Mouse (Mus musculus) adrenal gland, postnatal 25 days (tissue): Measurements from ENCODE around the gene Slc6a16. TPM values are rescaled to one million over a fixed set of nuclear protein-coding genes. Genes with fewer than 3 reads are reported as not detected.
A peak's percentile ranks its signal among the peaks of the same experiment; 100 is the strongest.

Source experiments
- DNase-seq: peaks from one replicate; pipeline ENCODE4 v3.0.0; 2021; ENCODE audit warnings: mixed read lengths
- long read RNA-seq: library from polyadenylated mRNA; stranded (forward); transcript quantifications from one replicate; pipeline ENCODE4 v2.0.0, GENCODE M21; 2021
- total RNA-seq: library from RNA; stranded (reverse); gene quantifications from 2 replicates; pipeline ENCODE4 v1.2.3, GENCODE M21; 2021

The Slc6a16 gene
- not detected in 2 replicates for total RNA-seq
- long read RNA-seq = 0 reads

GRCm38 (mm10) chr7:45240633-45241388 lies at the start of gene Slc6a16:
TSS of gene Slc6a16 (plus strand) at chr7:45241085.
- DNase-seq = peak; percentile 25

DNA sequence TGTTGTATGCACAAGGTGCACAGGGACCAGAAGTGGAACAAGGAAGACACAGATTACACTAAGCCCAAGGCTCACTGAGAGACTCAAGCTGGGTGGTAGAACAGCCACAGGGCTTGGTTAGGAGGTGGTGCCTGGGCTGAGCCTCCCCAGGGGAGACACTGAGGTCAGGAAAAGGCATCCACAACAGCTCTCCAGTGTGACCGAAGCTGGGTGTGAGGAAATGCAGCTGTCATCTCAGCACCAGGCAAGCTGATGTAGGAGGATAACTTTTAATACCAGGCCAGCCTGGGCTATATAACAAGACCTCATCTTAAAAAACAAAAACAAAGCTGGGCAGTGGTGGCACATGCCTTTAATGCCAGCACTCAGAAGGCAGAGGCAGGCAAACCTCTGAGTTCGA lies 49.7 kb upstream of the Slc6a16 start:
- DNase-seq = no peak

DNA sequence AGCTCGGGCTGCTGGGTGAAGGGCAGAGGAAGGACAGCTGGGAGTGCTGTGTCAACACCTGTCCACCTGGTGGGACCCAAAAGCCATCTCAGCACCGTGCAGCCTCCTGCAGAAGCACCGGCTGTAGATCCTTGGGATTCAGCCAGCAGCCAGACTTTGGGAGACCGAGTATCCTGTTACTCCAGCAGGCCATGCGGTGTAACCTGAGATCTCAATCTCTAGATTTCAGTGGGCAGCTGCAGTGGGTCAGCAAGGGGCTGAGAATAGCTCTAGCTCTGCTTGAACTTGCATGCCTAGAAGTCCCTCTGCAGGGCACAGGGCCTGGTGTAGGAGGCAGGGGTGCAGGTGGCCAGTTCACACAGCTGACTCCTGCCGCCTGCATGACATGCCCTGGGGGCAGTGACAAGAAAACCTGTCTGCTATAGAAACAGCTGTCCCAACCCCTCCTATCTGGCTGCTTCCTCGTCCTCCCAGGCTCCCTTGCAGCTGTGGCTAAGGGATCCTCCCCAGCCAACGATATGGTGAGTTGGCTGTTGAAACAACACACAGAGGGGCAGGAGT lies 49.0 kb upstream of the Slc6a16 start:
- DNase-seq = no peak

GRCm38 (mm10) chr7:45192585-45193310 lies 48.1 kb upstream of the Slc6a16 start:
- no peak for DNase-seq

- DNase-seq = no peak
These were observed 47.5 kb upstream of the Slc6a16 start for GRCm38 (mm10) chr7:45193406-45193805.

- DNase-seq = no peak
These were observed 46.8 kb upstream of the Slc6a16 start for GRCm38 (mm10) chr7:45193871-45194785.

DNA sequence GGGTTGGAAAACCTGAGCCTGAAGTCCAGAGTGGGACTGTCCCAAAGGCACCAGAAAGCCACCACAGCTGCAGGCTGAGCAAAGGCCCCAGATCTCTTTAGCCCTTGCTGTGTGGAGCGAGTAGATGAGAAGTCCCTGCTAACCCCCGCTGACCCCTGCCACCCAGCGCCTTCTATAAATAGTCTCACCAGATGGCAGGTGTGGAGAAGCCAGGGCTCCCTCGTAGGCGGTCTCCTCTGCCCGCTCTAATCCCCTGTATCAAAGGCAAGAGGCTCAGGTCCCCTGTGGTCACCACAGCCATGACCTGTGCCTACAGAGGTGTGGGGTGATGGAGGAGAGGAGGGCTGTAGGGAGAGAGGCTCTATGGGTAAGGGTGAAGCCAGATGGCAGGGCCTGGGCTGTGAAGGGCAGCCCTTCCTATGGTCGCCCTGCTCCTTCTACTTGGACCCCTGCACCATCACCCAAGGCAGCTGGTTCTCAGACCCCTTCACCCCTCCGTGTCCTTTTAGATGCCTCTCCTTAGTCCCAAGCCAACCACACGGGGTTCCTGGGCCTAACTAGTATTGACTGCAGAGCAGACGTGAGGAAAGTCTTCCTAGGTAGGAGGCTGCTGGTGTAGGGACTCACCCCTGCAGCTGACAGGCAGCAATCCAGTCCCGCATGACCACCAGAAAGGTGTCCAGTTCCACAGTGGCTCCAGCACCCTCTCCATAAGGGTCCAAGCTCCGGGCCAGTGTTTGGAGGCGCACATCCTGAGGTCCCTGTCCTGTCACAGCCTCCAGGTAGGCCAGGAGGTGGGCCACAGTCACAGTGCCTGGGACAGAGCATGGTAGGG lies 45.3 kb upstream of the Slc6a16 start:
- DNase-seq = no peak

DNA sequence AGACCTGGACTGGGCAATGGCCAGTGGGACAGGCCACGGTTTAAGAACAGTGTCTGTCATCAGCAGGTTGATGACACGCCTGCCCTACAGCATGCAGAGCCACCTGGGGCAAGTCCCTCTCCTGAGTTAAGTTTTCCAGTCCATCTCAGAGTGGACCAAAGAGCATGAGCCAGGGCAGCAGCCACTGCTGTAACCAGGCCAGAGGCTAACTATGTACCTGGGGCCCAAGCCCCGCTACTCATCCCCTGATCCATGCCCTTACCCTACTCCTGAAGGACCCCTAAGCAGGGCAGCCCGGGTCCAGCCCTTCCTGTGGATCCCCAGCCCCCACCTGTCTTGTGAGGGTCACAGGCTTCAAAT lies 44.7 kb upstream of the Slc6a16 start:
- DNase-seq = no peak

DNA sequence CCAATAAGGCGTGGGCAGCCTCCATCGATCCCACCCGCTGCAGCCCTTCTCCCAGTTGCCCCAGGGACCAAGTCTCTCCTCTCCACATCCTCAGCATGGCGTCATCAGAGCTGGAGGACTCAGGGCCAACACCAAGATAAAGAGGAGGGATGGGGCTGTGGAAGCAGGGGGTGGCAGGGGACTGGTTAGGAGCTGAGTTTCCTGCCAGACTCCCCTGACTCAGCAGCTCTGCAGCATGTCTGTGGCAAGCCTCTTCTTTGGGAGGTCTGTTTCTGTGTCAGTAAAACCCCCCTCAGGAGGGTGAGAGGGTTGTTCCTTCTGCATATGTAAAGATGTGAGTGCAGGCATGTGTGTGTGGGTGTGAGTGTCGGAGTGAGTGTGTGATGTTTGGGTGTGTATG lies 43.9 kb upstream of the Slc6a16 start:
- DNase-seq = no peak

GRCm38 (mm10) chr7:45198435-45198834 lies 42.5 kb upstream of the Slc6a16 start:
- peak; percentile 76 for DNase-seq

- no peak for DNase-seq
These were observed 41.9 kb upstream of the Slc6a16 start for GRCm38 (mm10) chr7:45198961-45199360.

DNA sequence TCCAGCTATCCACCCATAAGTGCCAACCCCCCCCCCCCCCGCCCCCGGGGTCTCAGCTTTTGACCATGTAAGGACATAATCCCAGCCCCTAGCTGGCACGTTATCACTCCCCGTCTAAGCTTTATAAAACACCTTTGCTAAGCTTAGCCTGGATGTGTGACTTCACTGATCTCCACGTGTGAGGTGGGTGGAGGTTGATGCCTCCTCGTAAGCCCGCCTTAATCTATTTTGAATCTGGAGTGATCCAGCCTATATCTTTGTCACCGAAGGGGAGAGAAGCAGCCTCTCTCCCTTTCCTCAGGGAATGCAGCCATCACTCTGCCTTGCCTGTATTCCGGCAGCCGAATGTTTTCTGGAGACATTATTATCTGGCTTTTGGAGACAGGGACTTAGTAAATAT lies 38.2 kb upstream of the Slc6a16 start:
- no peak for DNase-seq

DNA sequence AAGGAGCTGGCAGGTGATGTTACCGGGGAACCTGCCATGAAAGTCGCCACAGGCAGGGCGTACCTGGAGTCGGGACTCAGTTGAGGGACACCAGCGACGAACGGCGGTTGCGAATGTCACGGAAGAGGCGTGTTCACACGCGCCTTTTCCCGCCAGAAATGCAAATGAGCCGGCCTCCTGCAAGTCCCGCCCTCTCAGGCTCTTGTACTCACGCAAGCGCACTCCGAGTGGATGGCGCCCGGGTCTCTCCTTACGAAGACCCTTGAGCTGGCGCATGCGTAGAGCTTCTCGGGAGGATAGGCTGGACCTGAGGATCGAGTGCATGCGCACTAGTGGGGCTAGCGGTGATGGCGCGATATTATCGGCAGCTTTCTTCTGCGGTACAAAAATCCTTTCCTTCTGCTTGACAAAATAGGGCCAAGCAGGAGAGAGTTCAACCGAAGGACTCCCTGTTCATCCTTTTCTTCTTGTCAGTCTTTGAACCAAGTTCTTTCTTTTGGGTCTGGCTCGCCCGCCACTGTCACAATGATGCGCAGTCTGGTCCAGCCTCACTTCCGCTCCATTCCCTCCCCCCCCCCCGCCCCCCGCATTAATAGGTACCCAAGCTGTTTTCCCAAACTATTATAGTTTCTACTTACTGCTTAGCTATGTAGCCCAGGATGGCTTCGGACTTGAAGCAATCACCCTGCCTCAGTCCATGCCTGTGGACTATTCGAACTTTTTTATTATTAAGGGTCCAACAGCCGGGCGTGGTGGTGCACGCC lies 36.3 kb upstream of the Slc6a16 start, which contains the start of gene Ccdc155:
Gene Ccdc155 (minus strand): TSS at position 513 of the 764 bp plus-strand sequence.
- peak; percentile 90 for DNase-seq

DNA sequence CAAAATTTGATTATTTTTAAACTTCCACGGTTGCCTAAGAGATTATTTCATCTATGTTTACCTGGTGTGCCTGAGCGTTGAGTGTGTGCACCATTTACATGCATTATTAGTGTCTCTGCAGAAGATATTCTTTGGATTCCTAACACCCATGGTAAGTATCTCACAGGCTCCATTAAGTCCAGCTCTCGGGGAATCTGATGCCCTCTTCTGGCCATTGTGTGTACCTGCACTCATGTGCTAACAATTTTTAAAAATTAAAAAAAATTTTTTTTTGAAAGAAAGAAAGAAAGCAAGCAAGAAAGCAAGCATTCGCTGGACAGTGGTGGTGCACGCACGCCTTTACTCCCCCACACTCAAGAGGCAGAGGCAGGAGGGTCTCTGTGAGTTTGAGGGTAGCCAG lies 32.6 kb upstream of the Slc6a16 start:
- DNase-seq = no peak

DNA sequence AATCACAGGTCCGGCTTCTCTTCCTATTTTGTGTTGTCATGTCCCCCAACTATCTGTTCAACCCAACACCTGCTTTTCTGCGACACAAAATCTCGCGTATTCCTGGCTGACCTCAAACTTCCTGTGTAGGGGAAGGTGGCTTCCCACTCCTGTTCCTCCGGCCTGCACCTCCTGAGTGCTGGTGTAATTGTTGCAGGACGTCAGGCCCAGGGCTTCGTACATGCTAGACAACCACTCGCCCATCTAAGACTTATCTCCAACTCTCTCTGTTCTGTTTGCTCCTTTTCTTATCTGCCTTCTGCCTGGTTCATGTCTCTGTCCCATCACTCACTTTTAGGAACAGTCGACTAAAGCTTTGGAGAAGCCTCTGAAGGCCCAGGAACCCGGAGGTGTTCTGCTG lies 29.8 kb upstream of the Slc6a16 start:
- no peak for DNase-seq

DNA sequence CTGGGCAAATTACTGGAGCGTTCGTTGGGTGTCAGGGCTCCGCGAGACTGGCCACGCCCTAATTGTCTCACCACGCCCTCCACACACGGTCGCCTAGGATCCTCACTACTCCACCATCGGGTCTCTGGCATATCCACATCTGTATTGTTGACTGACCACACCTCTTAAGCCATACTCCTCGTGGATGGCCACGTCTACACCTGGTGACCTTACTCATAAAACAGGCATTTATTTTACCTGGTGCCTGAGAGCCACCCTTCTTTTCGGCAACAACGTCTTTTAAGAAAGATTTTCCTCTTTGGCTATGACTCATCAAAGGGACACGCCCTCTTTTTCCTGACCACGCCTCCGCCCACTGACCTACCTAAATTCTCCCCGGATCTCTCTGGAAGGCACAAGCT lies 29.0 kb upstream of the Slc6a16 start, which contains the start of gene Dkkl1:
Gene Dkkl1 (minus strand): TSS at position 297 of the 401 bp plus-strand sequence.
- no peak for DNase-seq

GRCm38 (mm10) chr7:45212356-45212755 lies 28.5 kb upstream of the Slc6a16 start:
- no peak for DNase-seq

- no peak for DNase-seq
These were observed 27.2 kb upstream of the Slc6a16 start for GRCm38 (mm10) chr7:45213708-45214107.

DNA sequence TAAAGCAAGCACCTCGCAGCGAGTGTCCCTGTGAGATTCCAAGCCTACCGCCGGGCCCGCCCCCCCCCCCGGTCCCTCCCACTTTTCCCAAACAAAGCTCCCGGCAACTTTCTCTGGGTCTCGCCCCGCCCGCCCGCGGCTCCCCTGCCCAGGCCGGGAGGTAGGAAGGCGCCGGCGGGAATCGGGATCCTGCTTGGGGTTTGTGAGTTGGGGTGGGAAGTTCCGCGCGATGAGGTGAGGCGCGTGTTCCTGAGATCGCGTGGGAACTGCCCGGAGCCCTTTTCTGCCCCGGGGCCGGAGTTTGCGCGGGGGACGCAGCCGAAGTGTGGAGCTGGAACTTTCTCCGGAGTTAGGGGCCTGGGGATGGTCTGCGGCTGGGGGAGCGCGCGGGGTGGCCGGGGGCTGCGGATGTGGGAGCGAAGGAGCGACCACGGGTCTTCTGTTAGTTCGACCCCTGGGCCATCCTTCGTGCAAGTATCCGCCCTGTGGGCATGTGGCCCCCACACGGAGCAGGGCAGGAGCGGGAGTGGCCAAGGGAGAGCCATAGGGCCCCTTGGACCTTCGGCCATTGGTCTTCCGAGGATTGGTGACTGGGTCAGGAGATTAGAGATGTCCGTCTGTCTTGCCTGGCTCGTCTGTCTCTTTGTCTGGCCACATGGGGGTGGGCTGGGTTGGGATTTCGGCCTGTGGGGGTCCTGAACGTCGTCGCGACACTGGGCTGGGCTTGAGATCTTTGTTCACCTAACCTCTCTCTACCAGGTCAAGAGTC lies 25.0 kb upstream of the Slc6a16 start, which contains the start of gene Tead2:
Gene Tead2 (plus strand): TSS at position 81 of the 769 bp plus-strand sequence.
- peak; percentile 61 for DNase-seq
